In the genomic region with DNA sequence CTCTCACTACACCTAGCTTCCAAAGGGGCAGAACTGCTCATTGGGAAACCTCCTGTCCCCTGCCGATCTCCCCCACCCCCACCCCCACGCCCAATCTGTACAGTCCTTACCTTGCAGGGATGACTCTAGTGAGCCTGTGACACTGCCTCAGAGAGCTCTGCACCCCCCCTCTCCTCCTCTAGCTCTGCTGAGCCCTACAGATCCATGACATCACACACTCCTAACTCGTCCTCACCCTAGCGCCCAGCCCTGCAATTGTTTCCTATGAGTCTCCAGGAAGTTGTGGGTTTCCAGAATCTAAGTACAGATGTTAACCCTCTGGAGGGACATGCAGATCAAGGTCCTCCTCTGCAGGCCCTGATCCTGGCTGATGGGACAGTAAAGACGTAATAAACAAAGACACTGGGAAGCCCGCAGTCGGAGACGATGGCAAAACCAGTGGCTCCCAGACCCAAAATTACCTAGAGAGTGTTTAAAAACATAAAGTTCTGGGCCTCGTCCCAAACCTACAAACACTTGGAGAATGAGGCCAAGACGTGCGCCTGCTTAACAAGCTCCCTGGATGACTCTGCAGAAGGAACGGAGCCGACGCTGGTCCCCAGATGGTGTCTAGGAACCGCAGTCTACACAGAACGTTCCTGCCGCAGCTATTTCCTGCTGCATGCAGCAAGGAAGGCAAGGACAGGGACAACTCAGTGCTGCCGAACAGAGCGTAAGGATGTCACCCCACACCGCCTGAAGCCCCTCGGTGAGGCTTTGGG, we compare ENCODE assay signal across 9 mouse cellular contexts.
A peak's percentile ranks its signal among the peaks of the same experiment; 100 is the strongest.
DNase-seq lines count a peak whose midpoint lies in the region; ATAC-seq lines count a peak whose summit lies in the region.
"Had no signal": no experiment of that assay in that cellular context is flagged by ENCODE, and none has a peak within 500 bp of the region (broad histone marks: within the 10 kb centered on the region; RNA-seq: fewer than 3 reads in every experiment).

No protein-coding gene starts in this region.

- no peaks in the 10 kb centered on the region for H3K9me3 ChIP-seq in midbrain, embryonic 15.5 days
- H3K9me3 ChIP-seq in midbrain, embryonic 14.5 days (ENCODE audit: control insufficient read depth, low read length), result no peaks in the 10 kb centered on the region

- H3K4me2 ChIP-seq in midbrain, embryonic 15.5 days, result no peak overlapping the region
- no peak overlapping the region for H3K4me2 ChIP-seq in midbrain, embryonic 14.5 days (ENCODE audit: low read length)

- no peak overlapping the region for H3K4me3 ChIP-seq in midbrain, embryonic 15.5 days
- no peak overlapping the region for H3K4me3 ChIP-seq in midbrain, embryonic 14.5 days (replicated peaks; ENCODE audit: low read depth, low read length)
- H3K4me3 ChIP-seq: myocyte had no signal

- H3K27ac ChIP-seq in midbrain, embryonic 15.5 days, result no peak overlapping the region
- no peak overlapping the region for H3K27ac ChIP-seq in midbrain, embryonic 14.5 days (replicated peaks; ENCODE audit: low read depth, low read length)

- H3K36me3 ChIP-seq in midbrain, embryonic 15.5 days (replicated peaks), result no peaks in the 10 kb centered on the region
- no peaks in the 10 kb centered on the region for H3K36me3 ChIP-seq in midbrain, embryonic 14.5 days (ENCODE audit: control insufficient read depth, insufficient read depth, low read length)

- no peaks in the 10 kb centered on the region for H3K27me3 ChIP-seq in midbrain, embryonic 15.5 days (replicated peaks)
- H3K27me3 ChIP-seq in midbrain, embryonic 14.5 days (ENCODE audit: control insufficient read depth, insufficient read depth, low read length), result no peaks in the 10 kb centered on the region

- 0 out of 2 replicates have a peak, but pooled peaks have one; percentile 37 for ATAC-seq in midbrain, embryonic 15.5 days (replicated peaks)
- no peak for ATAC-seq in midbrain, embryonic 14.5 days (ENCODE audit: low FRiP score, low TSS enrichment)

- no peak overlapping the region for H3K9ac ChIP-seq in midbrain, embryonic 15.5 days
- no peak overlapping the region for H3K9ac ChIP-seq in midbrain, embryonic 14.5 days (replicated peaks; ENCODE audit: low read length)

- WGBS in midbrain, embryonic 15.5 days, result 73% methylated on average over 21 of the region's 21 CpGs
- 80% methylated on average over 21 of the region's 21 CpGs for WGBS in midbrain, embryonic 14.5 days

- H3K4me1 ChIP-seq in midbrain, embryonic 15.5 days, result peaks cover 51% of the 10 kb centered on the region
- peaks cover 41% of the 10 kb centered on the region for H3K4me1 ChIP-seq in midbrain, embryonic 14.5 days (ENCODE audit: control insufficient read depth, insufficient read depth, low read length)

- peak; percentile 21 for DNase-seq in cerebellum, adult 11 months
- no peak for DNase-seq in cerebellum, postnatal 10 days
- DNase-seq in midbrain, embryonic 14.5 days, result no peak
- peak; percentile 35 for DNase-seq in heart, postnatal 4 days
- peak; percentile 17 for DNase-seq in lung, postnatal 14 days
- DNase-seq in embryo, embryonic 9.5 days (ENCODE audit: extremely low spot score), result no peak
- no peak for DNase-seq in adrenal gland, adult (ENCODE audit: inconsistent age in 2 of 2, low spot score in 1 of 2)

Comparison
In these comparisons a context has a peak if more than half of its experiments do, and no peak if none do; other contexts are left out.
1. DNase-seq: peak in cerebellum, adult 11 months (single experiment), heart, postnatal 4 days (single experiment) and lung, postnatal 14 days (single experiment); none in cerebellum, postnatal 10 days (0 of 2), midbrain, embryonic 14.5 days (single experiment), embryo, embryonic 9.5 days (single experiment) and adrenal gland, adult (0 of 2).